Mouse (Mus musculus): ENCODE data around the gene Maml2.

- TF ChIP-seq EP300 (IDR thresholded peaks at IDR 0.05; ENCODE audit: low read depth) (no peak), CTCF (IDR thresholded peaks at IDR 0.05; ENCODE audit: low read depth) (no peak)
These were observed 160.0 kb downstream of the Maml2 start for GRCm38 (mm10) chr9:13457774-13458173.
